Mouse (Mus musculus) kidney, postnatal 25 days (tissue): ENCODE data around the gene N4bp3.

Experiments used
- DNase-seq, 2 experiments: peaks; one replicate each; pipeline ENCODE4 v3.0.0; 2021; ENCODE audit warnings: mixed read lengths in 2 of 2

Gene N4bp3

DNA sequence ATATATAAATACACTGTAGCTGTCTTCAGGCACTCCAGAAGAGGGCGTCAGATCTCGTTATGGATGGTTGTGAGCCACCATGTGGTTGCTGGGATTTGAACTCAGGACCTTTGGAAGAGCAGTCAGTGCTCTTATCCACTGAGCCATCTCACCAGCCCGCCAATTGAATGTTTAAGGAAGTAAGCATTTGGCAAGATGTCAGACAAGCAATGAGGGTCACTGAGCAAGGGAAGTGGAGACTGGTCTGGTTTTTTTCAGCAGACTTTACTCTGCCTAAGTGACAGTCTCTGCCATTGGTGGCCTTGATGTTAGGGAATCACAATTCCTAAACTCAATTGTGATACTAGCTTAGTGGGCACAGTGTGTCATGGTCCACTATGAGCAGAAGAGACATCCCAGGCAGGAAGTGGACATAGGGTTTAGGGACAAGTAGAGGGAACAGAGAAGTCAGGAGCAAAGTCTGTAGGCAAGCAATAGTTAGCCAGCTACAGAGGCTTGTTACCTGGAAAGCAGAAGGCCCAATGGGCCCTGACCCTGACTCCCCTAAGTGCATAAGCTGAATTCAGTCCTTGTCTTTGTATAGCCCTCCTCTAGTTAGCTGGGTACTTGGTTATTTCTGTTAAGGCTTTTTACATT, 55.8 kb downstream of the N4bp3 start:
- no peak for DNase-seq

DNA sequence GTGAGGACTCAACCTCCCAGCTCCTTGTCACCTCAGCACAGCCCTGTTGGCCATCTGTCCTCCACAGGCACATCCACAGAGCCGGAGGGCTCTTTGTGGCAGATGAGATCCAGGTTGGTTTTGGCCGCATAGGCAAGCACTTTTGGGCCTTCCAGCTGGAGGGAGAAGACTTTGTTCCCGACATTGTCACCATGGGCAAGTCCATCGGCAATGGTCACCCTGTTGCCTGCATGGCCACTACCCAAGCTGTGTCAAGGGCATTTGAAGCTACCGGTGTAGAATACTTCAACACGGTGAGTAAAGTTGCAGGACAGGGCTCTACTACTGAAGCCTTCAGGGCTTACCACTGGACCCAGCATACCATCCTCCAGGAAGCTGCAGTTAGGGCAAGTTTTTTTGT, 56.8 kb downstream of the N4bp3 start:
- DNase-seq = no peak

DNA sequence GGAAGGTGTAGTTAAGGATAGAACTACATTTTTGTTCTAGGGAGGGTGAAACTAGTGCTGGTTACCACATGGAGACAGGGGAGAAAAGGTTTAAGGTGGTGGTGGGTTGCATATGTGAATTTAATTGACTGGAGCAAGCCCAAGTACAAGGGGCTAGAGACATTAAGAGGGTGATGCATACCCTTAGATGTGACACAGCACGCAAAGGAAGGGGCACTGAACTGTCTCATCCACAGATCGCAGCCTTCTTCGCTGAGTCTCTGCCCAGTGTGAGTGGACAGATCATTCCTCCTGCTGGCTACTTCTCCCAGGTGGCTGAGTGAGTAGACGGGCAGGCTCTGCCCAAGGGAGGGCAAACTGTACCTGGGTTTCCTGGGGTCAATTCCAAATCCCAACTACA, 57.3 kb downstream of the N4bp3 start:
- no peak for DNase-seq
